Mouse (Mus musculus) hindlimb bud, embryonic 11.5 days (tissue): Measurements from ENCODE around the gene Iqce.

Experiments
- DNase-seq: peaks from one replicate; pipeline ENCODE4 v3.0.0-alpha.2; 2012; ENCODE audit warnings: low read depth, low spot score; ENCODE audit errors: extremely low spot score

The Iqce gene

GRCm38 (mm10) chr5:140662741-140663592, 39.2 kb downstream of the Iqce start:
- no peak for DNase-seq

- no peak for DNase-seq
These were observed 40.1 kb downstream of the Iqce start for GRCm38 (mm10) chr5:140661875-140662643.

GRCm38 (mm10) chr5:140661427-140661826, 40.8 kb downstream of the Iqce start:
- no peak for DNase-seq

GRCm38 (mm10) chr5:140660398-140660797, 41.8 kb downstream of the Iqce start:
- no peak for DNase-seq

- no peak for DNase-seq
These were observed 42.4 kb downstream of the Iqce start for GRCm38 (mm10) chr5:140659607-140660272.

- DNase-seq: no peak
These were observed 47.9 kb downstream of the Iqce start for GRCm38 (mm10) chr5:140654096-140654845.

- DNase-seq: no peak
These were observed 49.6 kb downstream of the Iqce start for GRCm38 (mm10) chr5:140652587-140652986.

- no peak for DNase-seq
These were observed 50.9 kb downstream of the Iqce start for GRCm38 (mm10) chr5:140651231-140651630.

GRCm38 (mm10) chr5:140649881-140650414, 52.2 kb downstream of the Iqce start:
- no peak for DNase-seq

- peak; percentile 82 for DNase-seq
These were observed 53.0 kb downstream of the Iqce start for GRCm38 (mm10) chr5:140649101-140649667.

GRCm38 (mm10) chr5:140648519-140649100, 53.6 kb downstream of the Iqce start, which contains the start of gene Ttyh3:
TSS of gene Ttyh3 (minus strand) at chr5:140649031.
- no peak for DNase-seq

- DNase-seq: no peak
These were observed 54.2 kb downstream of the Iqce start for GRCm38 (mm10) chr5:140647821-140648518.

GRCm38 (mm10) chr5:140647031-140647760, 55.0 kb downstream of the Iqce start:
- DNase-seq: no peak

- no peak for DNase-seq
These were observed 56.0 kb downstream of the Iqce start for GRCm38 (mm10) chr5:140646171-140646570.

- no peak for DNase-seq
These were observed 56.7 kb downstream of the Iqce start for GRCm38 (mm10) chr5:140645454-140645853.

GRCm38 (mm10) chr5:140644702-140645201, 57.4 kb downstream of the Iqce start:
- no peak for DNase-seq

- DNase-seq: no peak
These were observed 57.9 kb downstream of the Iqce start for GRCm38 (mm10) chr5:140644263-140644662.

- no peak for DNase-seq
These were observed 60.1 kb downstream of the Iqce start for GRCm38 (mm10) chr5:140642076-140642475.
